Mouse (Mus musculus) liver, postnatal 0 days (tissue): ENCODE results near the gene Sp2.

Experiments
- CTCF ChIP-seq: sonication (generic); IDR thresholded peaks from 2 replicates; pipeline ENCODE4 v1.5.1; 2016; ENCODE audit warnings: antibody characterized with exemption, low read depth
- EP300 ChIP-seq: IDR thresholded peaks from 2 replicates; pipeline ENCODE4 v1.6.1; 2016; ENCODE audit warnings: antibody characterized with exemption, low read depth, mild to moderate bottlenecking

DNA sequence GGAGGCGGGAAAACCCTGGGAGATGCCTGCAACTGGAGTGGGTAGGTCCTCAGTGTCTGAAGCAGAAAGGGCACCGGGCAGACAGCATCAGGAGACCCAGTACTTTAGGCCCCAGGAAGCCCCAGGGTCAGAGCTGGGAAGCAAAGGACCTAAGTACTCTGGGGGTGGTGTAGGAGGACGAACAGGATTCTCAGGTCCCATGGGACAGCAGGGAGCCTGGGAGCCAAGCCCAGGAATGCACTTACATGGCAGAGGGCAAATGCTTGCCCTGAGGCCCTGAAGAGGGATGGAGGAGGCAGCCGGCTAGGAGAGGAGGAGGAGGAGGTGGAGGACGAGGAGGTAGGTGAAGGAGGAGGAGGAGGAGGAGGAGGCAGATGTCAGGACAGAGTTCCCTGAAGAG, 12.3 kb upstream of the Sp2 start:
- TF ChIP-seq EP300 (no peak), CTCF (no peak)
